Mouse (Mus musculus) limb, embryonic 11.5 days (tissue): ENCODE measurements at regions not wholly inside any gene's neighbourhood (a gene's known extent, or its start where the extent isn't known, plus 50 kb on each side); places are given as distances from the start of the nearest gene placed in this dataset.
A peak's percentile ranks its signal among the peaks of the same experiment; 100 is the strongest.

ENCODE experiments used
- ATAC-seq: fragments of 200-750 bp; cut with Nextera tagmentation; 2 replicates; pipeline ENCODE4 v1.8.0; 2017; ENCODE audit warnings: low read depth; ENCODE audit not compliant: insufficient number of reproducible peaks, low FRiP score, low TSS enrichment
- DNase-seq: peaks from one replicate; pipeline ENCODE4 v3.0.0-alpha.2; 2015; ENCODE audit warnings: low spot score
- H3K27ac ChIP-seq: fragments of 300-500 bp; sonication (generic); replicated peaks from 2 replicates; pipeline ENCODE4 v1.5.1; 2014; ENCODE audit warnings: low read depth, mild to moderate bottlenecking, low read length
- H3K27me3 ChIP-seq: fragments of 300-500 bp; sonication (generic); 2 replicates; pipeline ENCODE4 v1.6.1; 2014; ENCODE audit warnings: mild to moderate bottlenecking, low read length, mixed read lengths; ENCODE audit not compliant: control insufficient read depth, insufficient read depth
- H3K36me3 ChIP-seq: fragments of 300-500 bp; sonication (generic); 2 replicates; pipeline ENCODE4 v1.6.1; 2014; ENCODE audit warnings: mild to moderate bottlenecking, low read length, moderate library complexity, mixed read lengths; ENCODE audit not compliant: control insufficient read depth, insufficient read depth
- H3K4me1 ChIP-seq: fragments of 300-500 bp; sonication (generic); 2 replicates; pipeline ENCODE4 v1.6.1; 2014; ENCODE audit warnings: low read length, mixed read lengths; ENCODE audit not compliant: control insufficient read depth, insufficient read depth
- H3K4me2 ChIP-seq: fragments of 300-500 bp; sonication (generic); 2 replicates; pipeline ENCODE4 v1.6.1; 2014; ENCODE audit warnings: low read depth, mild to moderate bottlenecking, moderate library complexity; ENCODE audit not compliant: severe bottlenecking
- H3K4me3 ChIP-seq: fragments of 300-500 bp; sonication (generic); 2 replicates; pipeline ENCODE4 v1.5.1; 2014; ENCODE audit warnings: low read depth, low read length
- H3K9ac ChIP-seq: fragments of 300-500 bp; sonication (generic); 2 replicates; pipeline ENCODE4 v1.6.1; 2014; ENCODE audit warnings: mild to moderate bottlenecking, low read length
- H3K9me3 ChIP-seq: fragments of 300-500 bp; sonication (generic); 2 replicates; pipeline ENCODE4 v1.6.1; 2016; ENCODE audit warnings: low read length; ENCODE audit not compliant: control insufficient read depth
- WGBS: fragments of 180-500 bp; shearing (Covaris S2); extraction: QIAGEN DNeasy Blood & Tissue Kit; methylation state at CpG from one replicate; pipeline ENCODE4 v1.1.7; 2014; 5-methylcytosine and 5-hydroxymethylcytosine counted together

- Histone ChIP-seq H3K9me3 (no peaks in the 10 kb centered on the region), H3K9ac (no peak overlapping the region), H3K36me3 (no peaks in the 10 kb centered on the region), H3K4me2 (no peak overlapping the region), H3K27me3 (no peaks in the 10 kb centered on the region), H3K4me1 (no peaks in the 10 kb centered on the region), H3K27ac (no peak overlapping the region), H3K4me3 (no peak overlapping the region)
- ATAC-seq (no peak), DNase-seq (no peak)
- WGBS, result 71% methylated on average over 6 of the region's 6 CpGs
Observed at GRCm38 (mm10) chr13:70380772-70381171, 256.7 kb downstream of the Ice1 start.

GRCm38 (mm10) chr13:70385292-70385691, 252.1 kb downstream of the Ice1 start:
- DNase-seq, result no peak
- Histone ChIP-seq H3K4me2 (no peak overlapping the region), H3K27me3 (no peaks in the 10 kb centered on the region), H3K4me1 (no peaks in the 10 kb centered on the region), H3K36me3 (no peaks in the 10 kb centered on the region), H3K9ac (no peak overlapping the region), H3K4me3 (no peak overlapping the region), H3K9me3 (no peaks in the 10 kb centered on the region), H3K27ac (no peak overlapping the region)
- ATAC-seq, result no peak
- 72% methylated on average over 8 of the region's 8 CpGs for WGBS

GRCm38 (mm10) chr13:70412788-70413187, 224.6 kb downstream of the Ice1 start:
- DNase-seq, result no peak
- WGBS, result 82% methylated on average over 1 of the region's 1 CpGs
- no peak for ATAC-seq
- H3K27me3 ChIP-seq, result no peaks in the 10 kb centered on the region
- H3K9ac ChIP-seq, result no peak overlapping the region
- H3K9me3 ChIP-seq, result no peaks in the 10 kb centered on the region
- H3K4me1 ChIP-seq, result no peaks in the 10 kb centered on the region
- H3K36me3 ChIP-seq, result no peaks in the 10 kb centered on the region
- H3K4me3 ChIP-seq, result no peak overlapping the region
- no peak overlapping the region for H3K4me2 ChIP-seq
- no peak overlapping the region for H3K27ac ChIP-seq

GRCm38 (mm10) chr13:70418156-70418555, 219.3 kb downstream of the Ice1 start:
- H3K9ac ChIP-seq, result no peak overlapping the region
- H3K4me2 ChIP-seq, result no peak overlapping the region

GRCm38 (mm10) chr13:70439419-70439818, 198.0 kb downstream of the Ice1 start:
- H3K4me2 ChIP-seq, result no peak overlapping the region
- no peak overlapping the region for H3K4me3 ChIP-seq
- H3K36me3 ChIP-seq, result no peaks in the 10 kb centered on the region
- DNase-seq (no peak), ATAC-seq (no peak)
- no peak overlapping the region for H3K27ac ChIP-seq
- H3K4me1 ChIP-seq, result no peaks in the 10 kb centered on the region
- H3K9ac ChIP-seq, result no peak overlapping the region
- WGBS, result 73% methylated on average over 1 of the region's 1 CpGs
- H3K9me3 ChIP-seq, result no peaks in the 10 kb centered on the region
- no peaks in the 10 kb centered on the region for H3K27me3 ChIP-seq

More at GRCm38 (mm10) chr13:70418156-70418555, 219.3 kb downstream of the Ice1 start:
- ATAC-seq, result no peak
- Histone ChIP-seq H3K9me3 (no peaks in the 10 kb centered on the region), H3K36me3 (no peaks in the 10 kb centered on the region), H3K27me3 (no peaks in the 10 kb centered on the region), H3K4me3 (no peak overlapping the region), H3K27ac (no peak overlapping the region), H3K4me1 (no peaks in the 10 kb centered on the region)
- DNase-seq, result no peak
- WGBS, result 86% methylated on average over 2 of the region's 2 CpGs

- Histone ChIP-seq H3K4me1 (no peaks in the 10 kb centered on the region), H3K4me2 (no peak overlapping the region), H3K27me3 (no peaks in the 10 kb centered on the region), H3K27ac (no peak overlapping the region), H3K36me3 (no peaks in the 10 kb centered on the region), H3K4me3 (no peak overlapping the region), H3K9ac (no peak overlapping the region), H3K9me3 (no peaks in the 10 kb centered on the region)
- ATAC-seq, result no peak
- WGBS, result 95% methylated on average over 4 of the region's 4 CpGs
- DNase-seq, result no peak
Observed at GRCm38 (mm10) chr13:70446940-70447339, 190.5 kb downstream of the Ice1 start.

- 84% methylated on average over 4 of the region's 4 CpGs for WGBS
- H3K4me1 ChIP-seq, result no peaks in the 10 kb centered on the region
- DNase-seq (no peak), ATAC-seq (no peak)
- no peaks in the 10 kb centered on the region for H3K27me3 ChIP-seq
- H3K36me3 ChIP-seq, result no peaks in the 10 kb centered on the region
- H3K27ac ChIP-seq, result no peak overlapping the region
- no peak overlapping the region for H3K4me3 ChIP-seq
- H3K9me3 ChIP-seq, result no peaks in the 10 kb centered on the region
- H3K9ac ChIP-seq, result no peak overlapping the region
- H3K4me2 ChIP-seq, result no peak overlapping the region
Observed at GRCm38 (mm10) chr13:70454592-70455390, 182.6 kb downstream of the Ice1 start.

- Histone ChIP-seq H3K27ac (no peak overlapping the region), H3K9ac (no peak overlapping the region), H3K36me3 (no peaks in the 10 kb centered on the region), H3K27me3 (no peaks in the 10 kb centered on the region), H3K4me1 (no peaks in the 10 kb centered on the region), H3K4me3 (no peak overlapping the region), H3K4me2 (no peak overlapping the region), H3K9me3 (no peaks in the 10 kb centered on the region)
- DNase-seq, result no peak
- WGBS, result 68% methylated on average over 3 of the region's 3 CpGs
- no peak for ATAC-seq
Observed at GRCm38 (mm10) chr13:70458406-70458805, 179.0 kb downstream of the Ice1 start.

GRCm38 (mm10) chr13:70464996-70465395, 172.4 kb downstream of the Ice1 start:
- Histone ChIP-seq H3K4me3 (no peak overlapping the region), H3K4me1 (no peaks in the 10 kb centered on the region), H3K9ac (no peak overlapping the region), H3K36me3 (no peaks in the 10 kb centered on the region), H3K27me3 (no peaks in the 10 kb centered on the region), H3K27ac (no peak overlapping the region), H3K9me3 (no peaks in the 10 kb centered on the region), H3K4me2 (no peak overlapping the region)
- ATAC-seq (peak; percentile 35; the same call in 1 of the 2 replicates), DNase-seq (peak; percentile 14)
- 77% methylated on average over 5 of the region's 5 CpGs for WGBS
